Mouse (Mus musculus): ENCODE measurements around the gene Gimap5. TPM values are rescaled to one million over a fixed set of nuclear protein-coding genes. Genes with fewer than 3 reads are reported as not detected.
A peak's percentile ranks its signal among the peaks of the same experiment; 100 is the strongest.

Gimap5 gene
- total RNA-seq (2021), result 1 to 10 TPM; 6.1 to 6.8 TPM

DNA sequence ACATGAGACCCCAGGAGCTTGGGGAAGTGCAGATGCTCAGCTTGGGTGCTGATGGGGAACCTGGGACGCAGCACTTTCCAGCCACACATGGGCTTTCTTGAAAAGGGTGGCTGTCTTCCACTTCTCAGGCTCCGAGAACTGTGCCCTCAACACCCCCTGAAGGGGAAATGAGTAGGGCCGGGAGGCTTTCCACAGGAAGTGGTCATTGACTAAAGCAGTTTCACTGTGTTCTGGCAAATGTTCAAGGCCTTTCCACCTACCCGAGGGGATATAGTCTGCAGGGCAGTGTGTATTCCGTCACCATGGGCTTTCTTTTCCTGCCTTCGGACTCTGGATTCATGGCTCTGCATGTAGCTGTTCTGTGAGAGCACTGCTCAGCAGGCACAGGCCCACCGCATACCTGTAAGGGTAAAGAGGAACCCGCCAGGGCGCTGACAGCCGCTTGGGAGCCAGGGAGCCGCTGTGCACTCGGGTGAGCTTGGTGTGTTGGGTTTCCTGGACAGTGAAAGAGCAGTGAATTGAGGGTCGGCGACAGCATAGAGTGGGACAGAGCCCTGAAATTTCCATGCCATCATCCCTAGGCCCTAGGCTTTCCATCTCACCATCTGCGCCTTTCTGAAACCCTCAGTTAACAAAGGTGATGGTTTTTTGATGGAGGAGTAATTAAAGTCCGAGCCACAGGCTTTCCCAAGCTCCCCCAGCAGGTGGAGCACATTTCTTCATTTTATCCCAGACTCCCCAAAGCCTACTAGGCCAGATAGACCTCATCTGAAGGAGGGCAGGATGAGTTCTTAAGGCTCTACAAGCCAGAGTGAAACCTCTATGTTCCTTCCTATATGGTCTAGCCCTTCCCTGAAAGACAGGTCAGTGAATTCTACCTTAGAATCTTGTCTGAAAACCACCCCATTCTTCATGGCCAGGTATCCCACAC is at the start of gene Gimap5:
Gimap5 (plus strand) TSS at position 239 of the 931 bp plus-strand sequence.
- intact Hi-C loops (cut with DNase I), result loop anchor here (2.0 kb wide), 3 partner anchors 35 to 99 kb away; partner anchors contain the start of genes Gimap4 and Gimap8
- DNase-seq (ENCODE audit: low spot score), result peak; percentile 43

DNA sequence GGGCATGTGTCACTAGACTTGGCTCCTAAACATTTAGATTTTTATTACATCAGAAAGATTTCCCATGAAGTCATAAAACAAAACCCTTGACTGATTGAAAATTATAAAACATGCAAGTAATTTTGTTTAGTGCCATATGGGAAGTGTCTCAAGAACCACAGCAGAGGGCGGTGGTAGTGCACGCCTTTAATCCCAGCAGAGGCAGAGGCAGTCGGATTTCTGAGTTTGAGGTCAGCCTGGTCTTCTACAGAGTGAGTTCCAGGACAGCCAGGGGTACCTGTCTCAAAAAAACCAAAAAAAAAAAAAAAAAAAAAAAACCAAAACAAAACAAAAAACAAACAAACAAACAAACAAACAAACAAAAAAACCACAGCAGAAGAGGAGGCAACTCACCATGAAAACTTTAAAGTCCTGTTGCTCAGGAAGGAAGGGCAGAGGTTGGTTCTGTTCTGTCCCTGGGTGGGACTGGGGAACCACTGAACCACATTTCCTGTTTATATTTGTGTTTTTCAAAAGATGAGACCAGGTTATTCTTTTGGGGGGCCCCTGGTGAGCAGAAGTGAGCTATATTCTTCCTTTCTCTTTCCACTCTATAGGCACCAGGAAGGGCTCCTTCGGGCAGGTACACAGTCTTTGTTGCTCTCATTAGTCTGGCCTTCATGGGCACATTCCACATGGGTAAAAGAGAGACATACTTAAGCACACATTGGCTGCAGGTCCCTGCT is 49.0 kb upstream of the Gimap5 start:
- DNase-seq (ENCODE audit: low spot score), result no peak
- intact Hi-C loops (cut with DNase I), result no loop called here

DNA sequence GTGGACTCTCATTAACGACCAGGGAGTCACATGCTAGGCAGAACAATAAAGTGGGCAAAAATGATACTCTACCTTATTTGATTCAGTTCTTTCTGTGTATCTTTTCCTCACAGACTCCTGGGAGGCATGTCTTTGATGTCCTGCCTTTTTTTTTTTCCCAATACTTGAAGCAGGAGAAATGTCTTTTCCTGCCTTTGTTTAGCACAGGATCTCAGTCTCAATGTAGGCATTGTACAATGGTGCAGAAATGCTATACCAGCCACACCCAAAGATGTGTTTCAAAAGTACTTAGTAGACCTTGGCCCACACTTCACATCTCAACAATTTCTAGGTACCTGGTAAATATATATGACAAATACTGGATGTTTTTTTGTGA is 48.5 kb upstream of the Gimap5 start:
- no peak for DNase-seq (ENCODE audit: low spot score)
- intact Hi-C loops (cut with DNase I), result no loop called here

GRCm38 (mm10) chr6:48698066-48698856 is 47.7 kb upstream of the Gimap5 start:
- intact Hi-C loops (cut with DNase I), result no loop called here
- no peak for DNase-seq (ENCODE audit: low spot score)

DNA sequence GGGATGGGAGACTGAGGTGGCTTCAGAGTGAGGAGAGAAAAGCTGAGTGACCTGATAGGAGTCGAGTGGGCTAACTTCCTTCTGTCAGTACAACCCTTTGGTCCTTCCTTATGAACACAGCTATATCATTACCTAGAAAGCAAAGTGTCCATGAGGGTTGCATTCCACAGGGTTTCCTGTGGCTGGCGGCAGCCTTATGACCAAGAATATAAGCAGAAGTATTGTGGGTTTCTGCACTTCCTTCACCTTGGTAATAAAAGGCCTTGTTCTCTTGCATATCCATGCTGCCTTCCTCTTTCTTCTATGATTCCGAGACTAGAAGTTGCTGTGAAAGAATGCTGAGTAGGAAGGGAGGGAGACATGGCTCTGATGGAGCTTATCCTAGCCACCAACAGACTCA is 47.1 kb upstream of the Gimap5 start:
- no peak for DNase-seq (ENCODE audit: low spot score)
- intact Hi-C loops (cut with DNase I), result no loop called here

- DNase-seq (ENCODE audit: low spot score), result peak; percentile 35
- intact Hi-C loops (cut with DNase I), result loop anchor here (5.0 kb wide), 2 partner anchors 42 to 53 kb away; partner anchors contain the start of gene Gimap8
Observed at GRCm38 (mm10) chr6:48700251-48701075, 45.5 kb upstream of the Gimap5 start.

DNA sequence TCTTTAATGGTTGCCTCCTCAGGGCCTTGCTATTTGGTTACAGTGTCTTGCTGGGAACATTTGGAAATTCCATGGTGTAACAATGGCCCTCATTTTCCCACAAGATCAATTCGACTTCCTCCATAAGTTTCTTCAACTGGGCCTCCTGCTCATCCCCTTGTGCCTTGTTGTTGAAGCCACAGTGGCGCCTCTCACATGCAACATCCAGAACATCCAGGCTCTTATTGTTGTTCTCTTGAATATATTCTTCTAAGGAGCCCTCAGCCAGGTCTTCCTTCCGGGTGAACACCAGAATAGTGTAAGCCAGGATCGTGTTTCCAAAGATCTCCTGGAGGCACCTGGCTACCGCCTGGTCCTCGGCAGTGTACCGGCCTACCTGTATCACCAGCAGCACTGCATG is 43.9 kb upstream of the Gimap5 start:
- DNase-seq (ENCODE audit: low spot score), result no peak
- intact Hi-C loops (cut with DNase I), result loop anchor here (5.0 kb wide), 2 partner anchors 40 to 55 kb away; partner anchors contain the start of gene Gimap8

GRCm38 (mm10) chr6:48702601-48703000 is 43.4 kb upstream of the Gimap5 start:
- no peak for DNase-seq (ENCODE audit: low spot score)
- intact Hi-C loops (cut with DNase I), result loop anchor here (5.0 kb wide), 2 partner anchors 40 to 55 kb away; partner anchors contain the start of gene Gimap8

DNA sequence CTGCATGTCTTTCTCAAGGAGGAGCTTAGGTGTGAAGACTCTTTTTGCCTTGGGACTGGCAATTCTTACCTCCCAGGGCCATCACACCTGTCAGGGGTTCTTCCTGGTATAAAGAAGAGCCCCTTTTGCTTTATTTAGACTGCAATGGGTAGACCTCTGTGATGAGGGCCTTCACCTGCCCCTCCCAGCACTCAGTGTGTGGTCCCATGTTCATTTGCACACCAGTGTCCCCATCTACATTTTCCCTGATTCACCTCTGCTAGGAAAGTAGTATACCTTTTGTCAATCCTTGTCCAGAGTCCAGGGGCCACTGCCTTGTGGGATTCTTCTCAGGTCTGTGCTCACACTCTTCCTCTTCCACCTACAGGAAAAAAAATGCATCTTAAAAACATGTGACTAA is 41.9 kb upstream of the Gimap5 start:
- no peak for DNase-seq (ENCODE audit: low spot score)

GRCm38 (mm10) chr6:48706130-48706529 is 39.9 kb upstream of the Gimap5 start:
- intact Hi-C loops (cut with DNase I), result no loop called here
- no peak for DNase-seq (ENCODE audit: low spot score)

More for the DNA sequence above, 41.9 kb upstream of the Gimap5 start:
- intact Hi-C loops (cut with DNase I), result loop anchor here (2.0 to 5.0 kb wide), 3 partner anchors 17 to 57 kb away; partner anchors contain the start of gene Gimap8

DNA sequence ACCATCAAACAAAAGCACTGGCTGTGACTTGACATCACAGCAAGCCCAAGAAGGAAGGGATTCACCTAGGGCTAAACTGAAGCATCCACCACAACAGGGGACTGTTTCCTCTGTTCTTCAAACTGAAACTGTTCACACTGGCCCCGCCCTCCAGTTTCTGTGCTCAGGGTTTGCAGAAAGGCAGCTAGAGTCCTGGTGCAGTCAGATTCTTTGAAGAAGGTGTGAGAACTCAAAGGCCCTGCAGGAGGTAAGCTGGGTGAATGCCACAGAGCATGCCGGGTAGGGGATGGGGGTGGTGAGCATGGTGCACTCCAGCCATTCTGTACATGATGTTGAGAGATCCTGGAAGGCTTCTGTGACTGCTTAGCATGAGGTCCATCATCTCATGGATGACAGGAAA is 27.5 kb upstream of the Gimap5 start, which contains the start of the genes Gm28053 and Gimap7:
Gm28053 (plus strand) TSS at position 153 of the 400 bp plus-strand sequence.
Gimap7 (plus strand) TSS at position 167 of the 400 bp plus-strand sequence.
- intact Hi-C loops (cut with DNase I), result no loop called here
- no peak for DNase-seq (ENCODE audit: low spot score)

- DNase-seq (ENCODE audit: low spot score), result no peak
- intact Hi-C loops (cut with DNase I), result no loop called here
Observed at GRCm38 (mm10) chr6:48720326-48720725, 25.7 kb upstream of the Gimap5 start.

GRCm38 (mm10) chr6:48723468-48723867 is 22.5 kb upstream of the Gimap5 start:
- intact Hi-C loops (cut with DNase I), result no loop called here
- DNase-seq (ENCODE audit: low spot score), result no peak

- DNase-seq (ENCODE audit: low spot score), result peak; percentile 44
- intact Hi-C loops (cut with DNase I), result no loop called here
Observed at GRCm38 (mm10) chr6:48725476-48725875, 20.5 kb upstream of the Gimap5 start.

DNA sequence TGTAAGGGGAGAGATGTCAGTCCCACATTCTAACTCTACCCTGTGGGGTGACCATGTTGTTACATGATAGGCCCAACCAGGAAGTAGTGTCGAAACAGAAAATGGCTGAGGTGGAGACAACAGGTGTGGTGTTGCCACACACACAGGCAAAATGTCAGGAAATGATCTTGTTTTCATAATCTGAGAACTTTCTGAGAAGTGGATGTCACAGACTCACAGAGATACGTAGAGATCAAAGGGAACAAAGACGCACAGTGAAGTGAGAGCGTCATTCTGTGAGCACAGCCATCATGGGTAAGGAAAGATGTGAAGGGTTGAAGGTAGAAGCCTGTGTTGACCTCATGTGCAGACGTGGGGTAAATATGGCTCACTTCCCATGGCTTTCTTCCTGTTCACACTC is 18.2 kb upstream of the Gimap5 start:
- DNase-seq (ENCODE audit: low spot score), result no peak
- intact Hi-C loops (cut with DNase I), result no loop called here

GRCm38 (mm10) chr6:48732864-48733304 is 13.1 kb upstream of the Gimap5 start:
- intact Hi-C loops (cut with DNase I), result no loop called here
- no peak for DNase-seq (ENCODE audit: low spot score)

DNA sequence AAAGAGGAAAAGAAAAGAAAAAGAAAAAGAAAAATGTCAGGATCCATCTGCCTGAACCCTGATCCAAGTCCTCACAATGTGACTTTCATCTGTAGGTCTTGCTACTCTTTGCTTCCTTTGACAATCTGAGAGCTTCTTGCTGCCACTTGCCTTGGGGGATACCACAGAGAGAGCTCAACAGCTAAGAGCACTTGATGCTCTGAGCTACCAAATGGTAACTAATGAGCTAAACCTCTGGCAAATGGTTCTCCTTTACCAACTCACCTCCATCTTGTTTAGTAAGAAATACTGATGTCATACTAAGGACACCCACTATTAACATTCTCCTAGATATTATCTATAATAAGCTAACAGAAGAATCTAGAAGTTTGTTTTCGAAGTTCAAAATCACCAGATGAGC is 12.3 kb upstream of the Gimap5 start:
- intact Hi-C loops (cut with DNase I), result no loop called here
- DNase-seq (ENCODE audit: low spot score), result no peak

DNA sequence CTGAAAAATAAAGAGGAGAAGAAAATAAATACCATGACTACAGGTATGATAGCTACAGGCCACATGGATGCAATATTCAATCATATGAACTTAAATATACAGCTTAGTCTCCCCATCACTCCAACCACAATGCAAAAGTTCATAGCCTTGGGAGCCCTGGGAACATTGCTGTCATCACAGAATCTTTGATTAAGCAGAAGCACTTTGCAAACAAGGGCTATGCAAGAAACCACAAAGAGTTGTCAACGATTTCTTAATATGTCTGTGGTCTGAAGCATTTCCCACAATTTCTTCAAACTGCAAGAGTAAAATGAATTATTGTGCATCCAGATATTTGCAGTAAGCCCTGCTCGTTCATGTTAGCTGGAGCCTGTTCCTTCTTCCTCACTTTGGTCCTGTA is 8.9 kb upstream of the Gimap5 start:
- intact Hi-C loops (cut with DNase I), result no loop called here
- DNase-seq (ENCODE audit: low spot score), result no peak

DNA sequence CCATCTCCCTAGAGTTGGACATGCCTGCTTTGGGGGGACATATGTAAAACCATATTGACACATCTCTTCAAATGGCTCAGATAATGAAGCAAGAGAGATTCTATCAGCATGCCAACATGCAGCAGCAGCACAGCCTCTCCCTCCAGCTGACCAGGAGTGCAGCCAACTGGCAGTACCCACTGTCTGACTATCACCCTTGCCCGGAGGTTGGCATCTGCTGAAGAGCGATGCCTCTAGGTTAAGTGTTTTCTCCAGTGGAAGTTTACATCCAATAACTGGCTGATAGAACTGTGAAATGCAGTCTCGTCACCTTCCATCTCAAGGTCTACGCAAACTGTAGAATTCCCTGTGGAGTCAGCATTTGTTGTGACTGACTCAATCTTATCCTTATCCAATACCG is 8.3 kb upstream of the Gimap5 start:
- no peak for DNase-seq (ENCODE audit: low spot score)
- intact Hi-C loops (cut with DNase I), result no loop called here

Measured in heart, postnatal 25 days (tissue).